Mouse (Mus musculus) heart, embryonic 10.5 days (tissue): Measurements from ENCODE around the gene Luc7l3. TPM values are rescaled to one million over a fixed set of nuclear protein-coding genes. Genes with fewer than 3 reads are reported as not detected.

Experiments
- DNase-seq: peaks from one replicate; pipeline ENCODE4 v3.0.0-alpha.2; 2017; ENCODE audit warnings: low spot score
- H3K27ac ChIP-seq: fragments of 300-500 bp; sonication (generic); 2 replicates; pipeline ENCODE4 v1.5.1; 2016; ENCODE audit warnings: mild to moderate bottlenecking
- H3K27me3 ChIP-seq: fragments of 300-500 bp; sonication (generic); 2 replicates; pipeline ENCODE4 v1.6.1; 2016; ENCODE audit warnings: mild to moderate bottlenecking; ENCODE audit not compliant: poor library complexity, insufficient read depth, severe bottlenecking
- H3K36me3 ChIP-seq: fragments of 300-500 bp; sonication (generic); 2 replicates; pipeline ENCODE4 v1.6.1; 2016; ENCODE audit warnings: mild to moderate bottlenecking, moderate library complexity
- H3K4me1 ChIP-seq: fragments of 300-500 bp; sonication (generic); 2 replicates; pipeline ENCODE4 v1.6.1; 2016; ENCODE audit warnings: mild to moderate bottlenecking
- H3K4me3 ChIP-seq: fragments of 300-500 bp; sonication (generic); 2 replicates; pipeline ENCODE4 v1.5.1; 2016; ENCODE audit warnings: mild to moderate bottlenecking, moderate library complexity
- H3K9me3 ChIP-seq: fragments of 300-500 bp; sonication (generic); 2 replicates; pipeline ENCODE4 v1.6.1; 2016; ENCODE audit warnings: mild to moderate bottlenecking, moderate library complexity
- WGBS: fragments of 180-500 bp; shearing (Covaris S2); methylation state at CpG from one replicate; pipeline ENCODE4 v1.1.7; 2016; 5-methylcytosine and 5-hydroxymethylcytosine counted together
- polyA plus RNA-seq: library from polyadenylated mRNA; unstranded; fragments of >200 nt; fragmentation: Nextera tagmentation; extraction: Ambion mirVana; gene quantifications from 2 replicates; pipeline ENCODE4 v1.2.1, GENCODE M21; 2016

The Luc7l3 gene
- polyA plus RNA-seq, 1 experiment from 2014 or later, result 93.4 TPM

DNA sequence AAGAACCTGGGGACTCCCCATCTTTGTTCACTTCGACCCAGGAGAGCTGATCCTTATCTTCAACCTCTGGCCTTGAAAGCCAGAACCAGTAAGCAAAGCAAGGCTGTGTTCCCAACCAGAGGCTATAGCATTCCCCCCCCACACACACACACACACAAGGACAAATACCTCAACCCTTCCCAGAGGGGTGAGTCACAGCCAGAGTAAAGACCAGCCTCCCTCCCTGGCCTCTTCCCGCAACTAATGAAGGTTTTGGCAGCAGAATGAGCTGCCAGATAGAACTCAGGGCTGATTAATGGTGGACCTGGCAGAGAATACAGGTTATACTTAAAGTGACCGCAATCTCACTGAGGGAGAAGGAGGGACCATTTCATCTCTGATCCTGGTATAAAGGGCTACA, 24.8 kb upstream of the Luc7l3 start:
- no peaks in the 10 kb centered on the region for H3K9me3 ChIP-seq
- H3K4me3 ChIP-seq, result no peak overlapping the region
- no peak overlapping the region for H3K27ac ChIP-seq
- peaks cover 27% of the 10 kb centered on the region for H3K27me3 ChIP-seq
- peaks cover 46% of the 10 kb centered on the region for H3K4me1 ChIP-seq
- 44% methylated on average over 3 of the region's 3 CpGs for WGBS
- peaks cover 2% of the 10 kb centered on the region; the same call in 1 of the 2 replicates for H3K36me3 ChIP-seq
- no peak for DNase-seq

DNA sequence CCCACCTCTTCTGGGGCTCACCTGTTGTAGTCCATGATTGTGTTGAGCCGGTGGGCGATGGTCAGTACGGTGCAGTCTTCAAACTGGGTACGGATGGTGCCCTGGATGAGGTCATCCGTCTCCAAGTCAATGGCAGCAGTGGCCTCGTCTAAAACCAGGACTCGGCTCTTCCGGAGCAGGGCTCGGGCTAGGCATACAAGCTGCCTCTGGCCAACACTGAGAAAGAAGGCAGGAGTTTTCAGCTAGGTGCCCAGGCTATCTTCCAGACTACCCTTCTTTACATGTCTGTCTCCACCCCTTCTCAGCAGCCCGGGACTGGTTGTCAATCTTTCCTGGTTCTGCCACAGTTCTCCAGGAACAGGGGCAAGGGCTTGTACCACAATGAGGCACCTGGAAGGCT, 24.1 kb upstream of the Luc7l3 start:
- WGBS, result 74% methylated on average over 10 of the region's 10 CpGs
- H3K27ac ChIP-seq, result no peak overlapping the region
- H3K4me1 ChIP-seq, result peaks cover 48% of the 10 kb centered on the region
- no peaks in the 10 kb centered on the region for H3K9me3 ChIP-seq
- H3K27me3 ChIP-seq, result peaks cover 24% of the 10 kb centered on the region; the same call in 1 of the 2 replicates
- H3K4me3 ChIP-seq, result no peak overlapping the region
- DNase-seq, result no peak
- H3K36me3 ChIP-seq, result peaks cover 2% of the 10 kb centered on the region; the same call in 1 of the 2 replicates

DNA sequence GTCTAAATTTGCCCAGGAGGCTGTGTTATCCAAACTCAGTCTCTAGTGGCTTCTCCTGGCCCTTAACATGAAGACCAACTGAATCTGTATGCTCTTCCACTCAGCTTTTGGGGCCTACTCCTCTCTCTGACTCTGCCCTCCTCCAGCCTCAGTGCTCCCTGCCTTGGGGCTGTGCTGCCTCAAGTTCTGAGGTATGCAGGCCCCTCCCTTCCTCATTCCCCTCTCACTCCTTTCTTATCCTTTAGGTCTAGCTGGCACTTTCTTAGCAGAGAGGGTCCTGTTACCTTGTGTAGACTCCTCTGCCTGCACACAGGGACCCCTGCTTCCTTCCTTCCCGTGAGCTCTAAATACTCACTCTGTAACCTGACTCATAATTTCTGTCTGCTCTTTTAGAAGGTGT, 22.7 kb upstream of the Luc7l3 start:
- Histone ChIP-seq H3K27ac (no peak overlapping the region; the same call in 1 of the 2 replicates), H3K9me3 (no peaks in the 10 kb centered on the region), H3K36me3 (peaks cover 10% of the 10 kb centered on the region), H3K27me3 (peaks cover 19% of the 10 kb centered on the region; the same call in 1 of the 2 replicates), H3K4me1 (peaks cover 55% of the 10 kb centered on the region), H3K4me3 (no peak overlapping the region)
- 63% methylated on average over 1 of the region's 1 CpGs for WGBS
- DNase-seq, result no peak

DNA sequence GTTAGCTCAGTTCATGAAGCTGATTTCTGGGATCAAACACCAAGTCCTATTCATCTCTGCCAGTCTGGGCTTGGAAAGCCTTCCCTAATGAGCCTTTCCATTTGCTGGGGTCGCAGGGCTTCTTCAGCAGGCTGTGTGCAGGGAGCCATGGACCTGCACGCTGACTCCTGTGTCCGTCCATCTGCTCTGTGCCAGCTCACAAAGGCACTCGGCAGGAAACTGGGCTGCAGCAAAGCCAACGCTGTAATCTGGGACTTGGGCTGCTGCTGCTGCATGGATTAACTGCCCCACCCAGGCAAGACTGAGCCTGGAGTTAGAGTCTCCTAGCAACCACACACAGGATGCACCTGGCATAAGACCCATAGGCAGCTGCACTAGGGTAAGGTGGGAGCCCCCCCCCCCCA, 22.2 kb upstream of the Luc7l3 start:
- peaks cover 55% of the 10 kb centered on the region for H3K4me1 ChIP-seq
- no peak for DNase-seq
- H3K4me3 ChIP-seq, result no peak overlapping the region
- WGBS, result 52% methylated on average over 5 of the region's 5 CpGs
- peaks cover 15% of the 10 kb centered on the region for H3K36me3 ChIP-seq
- peak overlapping the region; percentile 16; the same call in 1 of the 2 replicates for H3K27ac ChIP-seq
- H3K9me3 ChIP-seq, result no peaks in the 10 kb centered on the region
- peaks cover 19% of the 10 kb centered on the region; the same call in 1 of the 2 replicates for H3K27me3 ChIP-seq

DNA sequence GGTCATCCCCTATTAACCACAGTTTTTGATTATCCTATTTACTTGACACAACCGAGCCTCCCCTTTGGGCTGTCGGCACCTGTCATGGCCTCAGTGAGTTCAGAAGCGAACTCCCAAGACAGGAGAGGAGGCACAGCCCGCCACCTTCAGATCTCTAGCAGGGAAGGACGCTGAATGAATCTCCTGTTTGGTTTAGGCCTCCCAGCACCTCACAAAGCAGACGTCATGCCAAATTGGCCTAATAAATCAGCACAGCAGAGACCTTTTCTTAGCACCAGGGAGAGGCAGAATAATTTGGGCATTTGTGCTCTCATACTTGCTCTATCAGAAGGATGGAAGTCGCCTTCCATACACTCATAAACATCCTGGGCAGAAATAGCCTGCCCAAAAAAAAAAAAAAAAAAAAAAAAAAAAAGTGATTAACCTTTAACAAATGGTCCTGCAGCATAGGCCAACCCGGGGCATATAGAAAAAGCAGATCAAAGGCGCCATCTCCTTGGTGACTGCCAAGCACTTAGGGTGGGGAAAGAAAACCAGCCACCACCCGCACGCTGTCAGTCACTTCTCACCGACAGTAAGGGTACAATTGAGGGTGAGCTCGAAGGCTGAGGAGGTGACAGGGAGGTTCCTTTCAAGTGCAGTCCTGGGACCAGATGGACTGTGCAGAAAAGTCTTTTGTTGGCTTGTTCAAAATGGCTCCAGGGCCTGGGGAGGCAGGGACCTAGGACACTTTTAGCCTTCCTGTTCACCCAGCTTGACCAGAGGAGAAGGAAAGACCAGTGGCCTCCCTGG, 20.5 kb upstream of the Luc7l3 start:
- Histone ChIP-seq H3K4me3 (no peak overlapping the region), H3K27ac (peak overlapping the region; percentile 36; the same call in 1 of the 2 replicates), H3K27me3 (peaks cover 19% of the 10 kb centered on the region; the same call in 1 of the 2 replicates), H3K36me3 (peaks cover 29% of the 10 kb centered on the region), H3K4me1 (peaks cover 55% of the 10 kb centered on the region), H3K9me3 (no peaks in the 10 kb centered on the region)
- no peak for DNase-seq
- WGBS, result 41% methylated on average over 13 of the region's 13 CpGs

DNA sequence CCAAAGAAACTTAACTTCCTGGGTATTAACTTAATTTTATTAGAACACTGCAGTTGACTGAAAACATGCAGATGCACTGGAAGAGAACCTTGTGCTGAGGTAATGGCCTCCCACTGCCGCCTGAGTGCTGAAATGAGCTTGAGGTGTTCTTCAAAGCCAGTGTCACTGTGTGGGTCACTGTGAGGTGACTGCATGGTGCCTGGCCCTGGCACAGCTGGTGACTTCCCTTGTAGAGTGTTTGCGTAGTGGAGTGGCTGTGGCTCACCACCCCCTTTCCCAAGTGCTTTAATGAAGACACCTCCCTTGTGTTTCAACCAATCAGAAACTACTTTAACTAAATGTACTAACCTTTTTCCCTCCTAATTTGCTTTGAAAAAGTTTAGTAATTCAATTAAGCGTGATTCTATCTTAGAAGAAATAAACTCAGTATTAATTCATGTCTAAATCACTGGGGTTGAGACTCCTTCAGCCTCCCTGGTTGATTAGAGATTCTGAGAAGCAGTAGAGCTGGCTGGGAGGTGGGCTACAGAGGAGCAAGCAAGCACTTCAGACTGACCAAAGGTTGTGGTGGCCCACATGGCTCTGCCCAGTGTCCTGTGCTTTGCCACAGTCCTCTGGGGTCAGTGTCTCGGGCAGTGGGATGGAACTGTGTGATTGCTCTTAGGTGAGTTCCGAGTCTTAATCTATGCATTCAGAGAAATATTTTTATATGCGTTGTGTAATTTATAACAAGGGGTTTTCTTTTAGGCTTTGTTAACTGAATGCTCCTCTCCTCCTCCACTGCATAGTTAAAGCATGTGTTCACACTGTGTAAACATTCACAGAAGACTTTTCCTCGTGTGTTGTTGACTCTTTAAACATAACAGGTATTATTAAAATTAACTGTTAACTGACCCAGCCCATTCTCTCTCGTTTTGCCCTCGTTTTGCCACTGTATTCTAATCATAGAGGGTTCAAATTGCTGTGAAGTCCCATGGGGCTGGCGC, 19.5 kb upstream of the Luc7l3 start:
- Histone ChIP-seq H3K27ac (no peak overlapping the region), H3K27me3 (peaks cover 11% of the 10 kb centered on the region; the same call in 1 of the 2 replicates), H3K4me3 (no peak overlapping the region), H3K36me3 (peaks cover 32% of the 10 kb centered on the region), H3K4me1 (peaks cover 47% of the 10 kb centered on the region), H3K9me3 (no peaks in the 10 kb centered on the region)
- DNase-seq, result no peak
- WGBS, result 80% methylated on average over 10 of the region's 10 CpGs

DNA sequence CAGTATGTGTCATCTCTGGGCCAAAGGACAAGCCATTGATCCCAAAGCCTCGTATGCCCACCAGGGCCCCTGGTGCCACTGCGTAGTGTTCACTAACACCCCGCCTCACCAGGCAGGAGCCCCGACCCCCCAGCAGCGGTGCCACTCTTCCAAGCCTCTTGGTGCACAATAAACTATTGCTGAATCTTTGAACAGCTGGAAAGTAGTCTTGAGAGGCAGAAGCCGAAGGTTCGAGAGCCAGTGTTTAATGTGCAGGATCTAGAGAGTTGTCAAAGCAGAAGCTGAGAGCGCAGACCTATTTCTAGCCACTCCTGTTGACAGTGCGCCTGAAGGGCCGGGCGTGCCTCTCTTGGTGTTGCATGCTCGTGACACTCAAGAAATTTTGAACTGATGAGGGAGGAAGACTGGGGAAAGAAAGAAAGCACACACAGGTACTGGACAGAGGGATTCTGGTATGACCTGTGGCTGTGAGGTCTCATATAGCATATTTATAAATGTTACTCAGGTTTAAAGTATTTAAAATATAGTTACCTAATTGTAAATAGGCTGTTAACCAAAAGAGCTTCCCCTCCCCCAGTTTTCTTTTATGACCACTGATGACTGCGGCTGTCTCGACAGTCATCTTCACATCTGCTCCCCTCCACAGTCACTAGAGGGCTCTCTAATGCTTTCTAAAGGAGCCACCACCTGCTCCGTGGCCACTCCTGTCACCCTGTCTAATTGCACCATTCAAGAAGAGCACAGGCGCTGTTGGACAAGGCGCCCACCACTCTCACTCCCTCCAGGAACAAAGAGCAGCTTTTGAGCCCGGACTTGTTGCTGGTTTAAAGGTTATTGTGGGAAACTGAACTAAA, 18.2 kb upstream of the Luc7l3 start:
- H3K27me3 ChIP-seq, result no peaks in the 10 kb centered on the region
- no peak for DNase-seq
- no peak overlapping the region for H3K4me3 ChIP-seq
- 57% methylated on average over 18 of the region's 18 CpGs for WGBS
- H3K9me3 ChIP-seq, result no peaks in the 10 kb centered on the region
- peaks cover 45% of the 10 kb centered on the region for H3K36me3 ChIP-seq
- no peak overlapping the region for H3K27ac ChIP-seq
- peaks cover 43% of the 10 kb centered on the region for H3K4me1 ChIP-seq

DNA sequence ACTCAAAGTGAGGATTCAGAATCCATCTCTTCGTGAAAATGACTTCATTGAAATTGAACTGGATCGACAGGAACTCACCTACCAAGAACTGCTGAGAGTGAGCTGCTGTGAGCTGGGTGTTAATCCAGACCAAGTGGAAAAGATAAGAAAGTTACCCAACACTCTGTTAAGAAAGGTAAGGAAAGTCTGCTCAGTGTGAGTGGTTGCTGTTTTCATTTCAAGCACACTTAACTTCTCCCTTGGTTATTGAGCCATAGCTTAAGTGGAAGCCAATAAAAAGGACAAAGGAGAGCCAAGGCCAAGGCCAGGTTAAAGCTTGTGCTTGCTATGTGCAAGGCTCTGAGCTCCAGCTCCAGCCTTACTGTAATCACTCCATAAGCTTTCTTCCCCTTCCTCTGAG, 16.6 kb upstream of the Luc7l3 start:
- Histone ChIP-seq H3K36me3 (peaks cover 53% of the 10 kb centered on the region), H3K9me3 (no peaks in the 10 kb centered on the region), H3K4me1 (peaks cover 29% of the 10 kb centered on the region), H3K4me3 (no peak overlapping the region), H3K27ac (no peak overlapping the region), H3K27me3 (no peaks in the 10 kb centered on the region)
- no peak for DNase-seq
- WGBS, result 82% methylated on average over 2 of the region's 2 CpGs

DNA sequence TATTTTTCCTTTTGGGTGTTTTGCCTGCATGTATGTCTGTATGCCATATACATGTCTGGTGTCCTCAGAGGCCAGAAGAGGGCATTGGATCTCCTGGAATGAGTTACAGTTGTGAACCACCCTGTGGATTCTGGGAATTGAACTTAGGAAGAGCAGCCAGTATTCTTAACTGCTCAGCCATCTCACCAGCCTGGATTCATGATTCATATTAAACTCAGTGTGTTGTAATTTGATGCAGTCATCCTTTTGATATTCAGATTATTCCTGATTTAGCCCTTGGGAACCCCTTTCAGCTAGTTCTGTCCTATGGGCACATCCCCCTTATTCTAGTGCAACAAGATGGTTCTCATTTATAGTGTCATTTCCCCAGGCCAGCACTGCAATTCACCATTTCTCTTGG, 14.8 kb upstream of the Luc7l3 start:
- no peaks in the 10 kb centered on the region for H3K9me3 ChIP-seq
- no peak overlapping the region for H3K27ac ChIP-seq
- H3K4me1 ChIP-seq, result peaks cover 20% of the 10 kb centered on the region; the same call in 1 of the 2 replicates
- no peaks in the 10 kb centered on the region for H3K27me3 ChIP-seq
- DNase-seq, result no peak
- peaks cover 52% of the 10 kb centered on the region for H3K36me3 ChIP-seq
- no peak overlapping the region for H3K4me3 ChIP-seq

DNA sequence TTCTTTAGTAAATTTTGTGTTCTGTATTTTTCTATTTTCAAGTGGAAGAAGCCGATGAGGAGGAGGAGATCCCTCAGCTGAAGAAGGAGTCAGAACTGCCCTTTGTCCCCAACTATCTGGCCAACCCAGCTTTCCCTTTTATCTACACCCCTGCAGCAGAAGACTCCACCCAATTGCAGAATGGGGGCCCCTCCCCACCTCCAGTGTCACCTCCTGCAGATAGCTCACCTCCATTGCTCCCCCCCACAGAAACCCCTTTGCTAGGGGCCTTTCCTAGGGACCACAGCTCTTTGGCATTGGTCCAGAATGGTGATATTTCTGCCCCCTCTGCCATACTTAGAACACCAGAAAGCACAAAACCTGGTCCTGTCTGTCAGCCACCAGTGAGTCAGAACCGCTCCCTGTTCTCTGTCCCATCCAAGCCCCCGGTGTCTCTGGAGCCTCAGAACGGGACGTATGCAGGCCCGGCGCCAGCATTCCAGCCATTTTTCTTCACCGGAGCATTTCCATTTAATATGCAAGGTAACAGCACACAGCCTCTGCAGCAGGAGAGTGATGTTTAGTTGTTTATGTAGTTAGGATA, 12.7 kb upstream of the Luc7l3 start:
- peaks cover 45% of the 10 kb centered on the region for H3K36me3 ChIP-seq
- 0 out of 2 replicates have a peak overlapping the region, but pooled peaks have one; percentile 3 for H3K27ac ChIP-seq
- WGBS, result 88% methylated on average over 8 of the region's 8 CpGs
- no peaks in the 10 kb centered on the region for H3K9me3 ChIP-seq
- peaks cover 18% of the 10 kb centered on the region; the same call in 1 of the 2 replicates for H3K4me1 ChIP-seq
- no peaks in the 10 kb centered on the region for H3K27me3 ChIP-seq
- peak; percentile 91 for DNase-seq
- no peak overlapping the region for H3K4me3 ChIP-seq

DNA sequence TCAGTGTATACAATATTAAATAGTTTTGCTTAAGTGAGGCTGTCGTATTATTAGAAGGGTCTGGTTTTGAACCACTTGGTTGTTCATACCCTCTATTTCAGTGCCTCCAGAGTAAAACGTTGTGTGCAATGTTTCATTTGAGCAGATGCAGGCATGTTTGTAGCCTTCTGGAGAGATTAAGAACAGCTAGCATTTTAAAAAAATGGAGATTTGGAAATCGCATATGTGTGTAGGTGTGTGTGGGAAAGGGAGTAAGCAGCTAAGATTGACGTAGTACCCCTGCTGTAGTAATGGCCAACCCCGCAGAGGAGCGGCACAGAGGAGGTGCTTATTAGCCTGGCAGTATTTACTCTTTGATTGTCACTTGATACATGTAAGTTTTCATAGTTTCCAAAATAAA, 10.9 kb upstream of the Luc7l3 start:
- Histone ChIP-seq H3K4me3 (no peak overlapping the region), H3K27me3 (no peaks in the 10 kb centered on the region), H3K4me1 (peaks cover 27% of the 10 kb centered on the region; the same call in 1 of the 2 replicates), H3K36me3 (peaks cover 27% of the 10 kb centered on the region), H3K27ac (no peak overlapping the region), H3K9me3 (no peaks in the 10 kb centered on the region)
- no peak for DNase-seq
- 90% methylated on average over 6 of the region's 6 CpGs for WGBS

DNA sequence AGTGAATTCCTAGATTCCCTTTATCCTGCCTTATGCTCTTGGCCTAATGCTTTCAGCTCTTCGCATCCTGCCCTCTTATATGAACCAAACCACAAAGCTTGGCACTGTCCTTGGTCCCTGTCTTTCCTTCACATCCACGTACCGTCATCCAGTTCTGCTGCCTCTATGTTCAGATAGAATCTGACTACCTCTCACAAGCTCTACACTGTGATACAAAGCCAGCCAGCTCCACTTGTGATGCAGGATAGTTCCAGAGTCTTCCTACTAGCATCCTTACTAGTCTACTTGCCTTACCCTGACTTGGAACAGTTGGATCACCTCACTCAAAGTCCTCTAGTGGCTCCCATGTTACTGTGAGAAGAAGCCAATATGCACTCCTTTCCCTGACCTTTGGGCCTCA, 8.4 kb upstream of the Luc7l3 start:
- 91% methylated on average over 3 of the region's 3 CpGs for WGBS

More for the DNA sequence above, 8.4 kb upstream of the Luc7l3 start:
- Histone ChIP-seq H3K4me3 (no peak overlapping the region), H3K9me3 (no peaks in the 10 kb centered on the region), H3K4me1 (peaks cover 34% of the 10 kb centered on the region), H3K36me3 (peaks cover 12% of the 10 kb centered on the region), H3K27ac (no peak overlapping the region), H3K27me3 (no peaks in the 10 kb centered on the region)
- DNase-seq, result no peak
